Mouse (Mus musculus) testis, adult 2 months (tissue): Measurements from ENCODE around the gene Rdm1. TPM values are rescaled to one million over a fixed set of nuclear protein-coding genes. Genes with fewer than 3 reads are reported as not detected.

Experiments
- H3K27ac ChIP-seq: fragments of 200-500 bp; 2 replicates; pipeline ENCODE4 v1.5.1; 2012; ENCODE audit warnings: low read depth, low read length; ENCODE audit not compliant: control insufficient read depth, insufficient read depth
- H3K27me3 ChIP-seq: fragments of 200-500 bp; 2 replicates; pipeline ENCODE4 v1.6.1; 2012; ENCODE audit warnings: mild to moderate bottlenecking, low read length, moderate library complexity; ENCODE audit not compliant: control insufficient read depth, insufficient read depth
- H3K36me3 ChIP-seq: fragments of 200-500 bp; 2 replicates; pipeline ENCODE4 v1.6.1; 2012; ENCODE audit warnings: mild to moderate bottlenecking, low read length; ENCODE audit not compliant: control insufficient read depth, insufficient read depth
- H3K4me1 ChIP-seq: fragments of 200-500 bp; 2 replicates; pipeline ENCODE4 v1.6.1; 2012; ENCODE audit warnings: low read length; ENCODE audit not compliant: control insufficient read depth, insufficient read depth
- H3K4me3 ChIP-seq: fragments of 200-500 bp; 2 replicates; pipeline ENCODE4 v1.5.1; 2012; ENCODE audit warnings: low read depth, mild to moderate bottlenecking, low read length, moderate library complexity, mixed read lengths; ENCODE audit not compliant: control insufficient read depth
- CTCF ChIP-seq: fragments of 200-500 bp; IDR thresholded peaks from 2 replicates; pipeline ENCODE4 v1.5.1; 2012; ENCODE audit warnings: low read depth, mild to moderate bottlenecking, inconsistent platforms, low read length, moderate library complexity; ENCODE audit not compliant: control insufficient read depth, insufficient read depth, insufficient replicate concordance
- POLR2A ChIP-seq: fragments of 200-500 bp; IDR thresholded peaks from 2 replicates; pipeline ENCODE4 v1.6.1; 2012; ENCODE audit warnings: low read depth, mild to moderate bottlenecking, inconsistent platforms, low read length, moderate library complexity; ENCODE audit not compliant: control insufficient read depth
- polyA plus RNA-seq: library from polyadenylated mRNA; depleted of rRNA; stranded (reverse); fragments of >200 nt; gene quantifications from 2 replicates; pipeline ENCODE4 v1.2.3, GENCODE M21; 2012

The Rdm1 gene
- polyA plus RNA-seq, 1 experiment: 7.8 TPM

DNA sequence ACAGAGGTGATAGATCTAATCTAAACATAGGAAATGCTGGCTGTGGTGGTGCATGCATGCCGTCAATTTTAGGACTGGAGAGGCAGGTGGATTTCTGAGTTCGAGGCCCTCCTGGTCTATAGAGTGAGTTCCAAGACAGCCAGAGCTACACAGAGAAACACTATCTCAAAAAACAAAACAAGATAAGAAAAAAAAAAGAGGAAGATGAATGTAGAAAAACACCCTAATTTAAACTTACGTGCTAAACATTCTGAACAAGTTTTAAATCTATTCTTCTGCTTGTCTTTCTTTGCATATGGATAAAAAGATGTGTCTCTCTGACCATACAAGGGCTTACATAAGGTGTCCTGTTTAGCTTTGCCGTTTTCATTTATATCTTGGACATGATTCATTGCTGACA is 44.3 kb downstream of the Rdm1 start:
- H3K4me1 ChIP-seq: peaks cover 21% of the 10 kb centered on the region
- no peaks in the 10 kb centered on the region for H3K27me3 ChIP-seq
- TF ChIP-seq POLR2A (no peak), CTCF (no peak)
- H3K36me3 ChIP-seq: no peaks in the 10 kb centered on the region
- no peak overlapping the region for H3K4me3 ChIP-seq
- H3K27ac ChIP-seq: peak overlapping the region; percentile 22; the same call in 1 of the 2 replicates

DNA sequence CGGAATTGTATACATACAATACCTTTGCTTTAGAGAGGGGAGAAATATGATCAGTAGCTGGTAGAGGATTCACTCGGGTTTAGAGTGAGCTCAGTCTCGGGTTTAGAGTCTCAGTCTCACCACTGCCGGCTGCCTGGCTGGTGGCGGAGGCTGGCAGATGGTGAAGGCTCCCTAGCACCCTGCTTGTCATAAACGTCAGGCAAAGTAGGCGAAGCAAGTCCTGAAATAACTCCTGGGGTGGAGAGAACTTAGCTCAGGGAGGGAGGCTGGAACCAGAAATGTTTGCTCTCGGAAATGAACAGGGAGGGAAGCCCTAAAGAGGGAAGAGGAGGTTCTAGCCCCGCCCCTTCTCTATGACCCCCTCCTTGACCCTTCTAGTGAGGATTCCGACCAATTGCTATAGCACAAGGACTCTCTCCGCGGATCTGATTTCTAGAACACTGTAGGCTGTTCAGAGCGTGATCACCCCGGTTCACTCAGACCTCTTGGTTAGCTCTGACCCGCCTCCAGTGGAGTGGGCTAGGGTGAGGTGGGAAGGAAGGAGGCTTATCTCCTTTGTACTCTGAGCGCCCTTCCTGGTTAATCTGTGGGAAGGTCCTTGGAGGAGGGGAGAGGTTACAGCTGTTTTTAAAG is 46.1 kb downstream of the Rdm1 start:
- no peaks in the 10 kb centered on the region for H3K36me3 ChIP-seq
- peak overlapping the region; percentile 87 for H3K27ac ChIP-seq
- peaks cover 20% of the 10 kb centered on the region for H3K4me1 ChIP-seq
- TF ChIP-seq CTCF (no peak), POLR2A (peak; percentile 34; the same call in 1 of the 2 replicates)
- peak overlapping the region; percentile 73 for H3K4me3 ChIP-seq
- H3K27me3 ChIP-seq: no peaks in the 10 kb centered on the region

DNA sequence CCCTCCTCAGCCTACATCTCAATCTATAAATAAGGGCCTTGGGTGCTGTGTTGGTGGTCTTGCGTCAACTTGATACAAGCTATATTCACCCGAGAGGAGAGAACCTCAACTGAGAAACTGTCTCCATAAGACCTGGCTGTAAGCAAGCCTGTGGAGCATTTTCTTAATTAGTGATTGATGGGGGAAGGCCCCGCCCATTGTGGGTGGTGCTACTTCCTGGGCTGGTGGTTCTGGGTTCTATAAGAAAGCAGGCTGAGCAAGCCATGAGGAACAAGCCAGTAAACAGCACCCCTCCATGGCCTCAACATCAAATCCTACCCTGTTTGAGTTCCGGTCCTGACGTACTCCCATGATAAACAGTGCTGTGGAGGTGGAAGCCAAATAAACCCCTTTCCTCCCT is 47.1 kb downstream of the Rdm1 start:
- Histone ChIP-seq H3K4me1 (peaks cover 16% of the 10 kb centered on the region), H3K36me3 (no peaks in the 10 kb centered on the region), H3K27me3 (no peaks in the 10 kb centered on the region), H3K27ac (no peak overlapping the region), H3K4me3 (no peak overlapping the region)
- no peak for TF ChIP-seq CTCF
- no peak for TF ChIP-seq POLR2A

DNA sequence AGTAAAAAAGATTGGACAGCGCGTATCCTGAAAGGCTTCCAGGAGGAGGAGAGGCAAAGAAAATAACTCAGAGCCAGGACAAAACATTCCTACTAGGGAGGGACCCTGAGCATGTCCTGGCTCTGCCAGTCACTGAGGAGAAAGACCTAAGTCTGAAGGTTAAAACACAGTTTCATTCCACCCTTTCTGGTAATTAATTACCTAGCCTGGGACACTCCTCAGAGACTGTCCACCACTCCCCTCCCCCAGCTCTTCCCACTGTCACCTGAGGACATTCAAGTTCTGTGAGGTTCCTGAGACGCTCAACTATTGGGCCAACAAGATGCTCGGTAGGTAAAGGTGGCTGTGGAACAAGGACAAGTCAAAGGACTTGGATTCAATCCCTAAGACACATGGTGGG is 48.4 kb downstream of the Rdm1 start:
- Histone ChIP-seq H3K4me3 (no peak overlapping the region), H3K27me3 (no peaks in the 10 kb centered on the region), H3K4me1 (peaks cover 9% of the 10 kb centered on the region), H3K27ac (no peak overlapping the region), H3K36me3 (no peaks in the 10 kb centered on the region)
- TF ChIP-seq CTCF (no peak), POLR2A (no peak)

DNA sequence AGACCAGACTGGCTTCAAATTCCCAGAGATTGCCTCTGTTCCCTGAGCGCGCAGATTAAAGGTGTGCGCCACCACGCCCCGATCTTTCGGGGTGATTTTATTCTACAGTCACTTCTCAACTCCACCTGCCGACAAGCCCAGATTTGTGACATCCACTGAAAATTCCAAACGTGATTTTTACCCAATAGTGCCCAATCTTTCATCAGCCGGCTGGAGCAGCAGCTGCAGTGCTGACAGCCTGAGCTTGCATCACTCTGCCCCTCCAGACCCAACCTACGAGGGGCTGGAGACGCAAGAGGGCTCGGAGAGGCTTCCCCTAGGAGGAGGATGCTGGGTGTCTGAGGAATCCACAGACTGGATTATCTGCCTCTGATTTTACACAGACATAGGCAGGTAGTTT is 50.7 kb downstream of the Rdm1 start:
- no peaks in the 10 kb centered on the region for H3K27me3 ChIP-seq
- H3K4me3 ChIP-seq: no peak overlapping the region
- peaks cover 9% of the 10 kb centered on the region for H3K4me1 ChIP-seq
- TF ChIP-seq CTCF: no peak
- no peak for TF ChIP-seq POLR2A
- H3K27ac ChIP-seq: no peak overlapping the region
- H3K36me3 ChIP-seq: no peaks in the 10 kb centered on the region

DNA sequence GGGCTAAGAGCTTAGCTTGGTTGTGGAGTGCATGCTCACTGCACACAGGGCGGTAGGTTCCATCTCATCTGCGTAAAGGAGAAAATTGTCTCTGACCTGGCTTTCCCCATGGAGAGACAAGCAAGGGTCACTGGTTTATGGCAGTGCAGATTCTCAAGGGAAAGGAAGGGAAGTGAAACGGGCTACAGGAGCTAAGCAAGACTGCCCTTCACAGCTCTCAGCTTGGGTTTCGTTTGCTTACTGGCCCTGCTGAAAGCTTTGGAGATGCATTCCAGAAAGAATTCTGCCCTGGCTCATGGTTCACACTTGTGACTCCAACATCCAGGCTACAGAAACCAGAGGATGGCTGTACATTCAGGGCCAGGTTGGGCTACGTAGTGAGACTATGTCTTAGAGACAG is 51.8 kb downstream of the Rdm1 start:
- Histone ChIP-seq H3K4me1 (no peaks in the 10 kb centered on the region), H3K27me3 (no peaks in the 10 kb centered on the region), H3K4me3 (no peak overlapping the region), H3K27ac (no peak overlapping the region), H3K36me3 (no peaks in the 10 kb centered on the region)
- TF ChIP-seq POLR2A: no peak
- no peak for TF ChIP-seq CTCF

DNA sequence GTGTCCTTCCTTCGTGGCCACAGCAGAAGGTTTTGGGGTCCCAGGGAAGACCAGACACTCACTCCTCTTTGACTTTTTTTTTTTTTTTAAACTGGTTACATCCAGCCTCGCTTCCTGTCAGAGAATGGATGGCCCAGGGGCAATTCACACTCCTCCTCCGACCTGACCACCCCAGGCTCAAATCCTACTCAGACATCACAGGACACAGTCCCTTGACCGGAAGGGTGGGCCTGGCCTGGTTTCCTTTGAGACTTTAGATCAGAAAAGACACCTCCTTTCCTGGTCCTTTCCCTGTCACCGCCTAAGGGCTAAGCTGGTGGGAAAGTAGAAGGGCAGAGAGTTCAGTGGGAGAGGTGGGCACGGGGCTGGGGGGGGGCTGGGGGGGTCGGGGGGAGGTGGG is 52.9 kb downstream of the Rdm1 start:
- H3K27ac ChIP-seq: no peak overlapping the region
- no peak overlapping the region for H3K4me3 ChIP-seq
- H3K36me3 ChIP-seq: no peaks in the 10 kb centered on the region
- H3K27me3 ChIP-seq: no peaks in the 10 kb centered on the region
- no peak for TF ChIP-seq POLR2A
- TF ChIP-seq CTCF: no peak
- no peaks in the 10 kb centered on the region for H3K4me1 ChIP-seq

DNA sequence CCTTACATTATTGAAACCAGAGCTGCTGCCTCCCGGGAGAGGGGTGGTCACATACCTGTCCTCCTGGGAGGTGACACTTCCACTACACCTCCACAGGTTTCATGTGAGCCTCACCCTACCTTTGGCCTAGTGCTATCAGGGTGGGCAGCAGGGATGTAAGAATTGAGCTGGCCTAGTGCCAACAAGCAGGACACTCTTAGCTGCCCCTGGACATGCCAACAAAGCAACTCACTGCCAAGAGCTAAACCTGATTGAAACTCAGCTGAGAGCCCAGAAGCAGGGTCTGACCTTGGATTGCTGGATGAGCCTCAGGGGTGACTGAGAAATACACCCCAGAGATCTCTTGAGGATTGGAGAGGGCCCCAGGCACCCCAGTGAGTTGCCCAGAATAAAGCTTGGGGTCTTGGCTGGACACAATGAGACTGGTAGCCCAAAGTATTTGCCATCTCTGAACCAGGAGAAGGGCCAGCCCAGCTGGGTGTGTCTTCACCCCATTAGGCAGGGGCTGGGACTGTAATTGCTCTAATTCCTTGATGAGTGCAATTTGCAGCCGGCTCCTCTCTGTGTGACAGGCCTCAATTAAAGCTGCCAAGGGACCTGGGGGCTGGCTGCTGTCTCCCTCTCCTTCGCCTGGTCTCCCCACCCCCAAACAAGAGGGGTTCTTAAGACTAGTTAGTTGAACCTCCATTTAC is 53.8 kb downstream of the Rdm1 start:
- no peak for TF ChIP-seq CTCF
- TF ChIP-seq POLR2A: no peak
- Histone ChIP-seq H3K4me3 (no peak overlapping the region), H3K27ac (no peak overlapping the region), H3K27me3 (no peaks in the 10 kb centered on the region), H3K4me1 (no peaks in the 10 kb centered on the region), H3K36me3 (no peaks in the 10 kb centered on the region)
